Mouse (Mus musculus) neural tube, embryonic 15.5 days (tissue): ENCODE data around the gene Spon1. TPM values are rescaled to one million over a fixed set of nuclear protein-coding genes. Genes with fewer than 3 reads are reported as not detected.

ENCODE experiments used
- ATAC-seq: fragments of 200-750 bp; cut with Nextera tagmentation; 2 replicates; pipeline ENCODE4 v1.8.0; 2017; ENCODE audit warnings: mild to moderate bottlenecking, moderate TSS enrichment, moderate library complexity; ENCODE audit not compliant: low FRiP score
- H3K27ac ChIP-seq: fragments of 300-500 bp; sonication (generic); replicated peaks from 2 replicates; pipeline ENCODE4 v1.5.1; 2015; ENCODE audit warnings: mild to moderate bottlenecking, inconsistent platforms
- H3K27me3 ChIP-seq: fragments of 300-500 bp; sonication (generic); replicated peaks from 2 replicates; pipeline ENCODE4 v1.6.1; 2015; ENCODE audit warnings: inconsistent platforms
- H3K36me3 ChIP-seq: fragments of 300-500 bp; sonication (generic); 2 replicates; pipeline ENCODE4 v1.6.1; 2015; ENCODE audit warnings: inconsistent platforms
- H3K4me1 ChIP-seq: fragments of 300-500 bp; sonication (generic); 2 replicates; pipeline ENCODE4 v1.6.1; 2015; ENCODE audit warnings: inconsistent platforms
- H3K4me2 ChIP-seq: fragments of 300-500 bp; sonication (generic); 2 replicates; pipeline ENCODE4 v1.6.1; 2015; ENCODE audit warnings: inconsistent platforms, mild to moderate bottlenecking, moderate library complexity
- H3K4me3 ChIP-seq: fragments of 300-500 bp; sonication (generic); replicated peaks from 2 replicates; pipeline ENCODE4 v1.5.1; 2015; ENCODE audit warnings: mild to moderate bottlenecking, inconsistent platforms
- H3K9ac ChIP-seq: fragments of 300-500 bp; sonication (generic); replicated peaks from 2 replicates; pipeline ENCODE4 v1.6.1; 2015; ENCODE audit warnings: mild to moderate bottlenecking, inconsistent platforms
- H3K9me3 ChIP-seq: fragments of 300-500 bp; sonication (generic); replicated peaks from 2 replicates; pipeline ENCODE4 v1.6.1; 2016; ENCODE audit warnings: inconsistent platforms
- WGBS: fragments of 180-500 bp; shearing (Covaris S2); methylation state at CpG from one replicate; pipeline ENCODE4 v1.1.7; 2015; ENCODE audit warnings: mixed read lengths; 5-methylcytosine and 5-hydroxymethylcytosine counted together
- polyA plus RNA-seq: library from polyadenylated mRNA; unstranded; fragments of >200 nt; fragmentation: Nextera tagmentation; extraction: Ambion mirVana; gene quantifications from 2 replicates; pipeline ENCODE4 v1.2.1, GENCODE M21; 2015

Gene Spon1
- polyA plus RNA-seq, 1 experiment from 2014 or later = 75.3 TPM

GRCm38 (mm10) chr7:113847041-113847819, 81.4 kb downstream of the Spon1 start:
- no peaks in the 10 kb centered on the region for H3K36me3 ChIP-seq
- H3K27me3 ChIP-seq = peaks cover 2% of the 10 kb centered on the region; the same call in 1 of the 2 replicates
- H3K4me1 ChIP-seq = peaks cover 2% of the 10 kb centered on the region; the same call in 1 of the 2 replicates
- H3K9me3 ChIP-seq = no peaks in the 10 kb centered on the region
- H3K4me2 ChIP-seq = no peak overlapping the region
- no peak overlapping the region for H3K27ac ChIP-seq
- H3K4me3 ChIP-seq = no peak overlapping the region
- ATAC-seq = no peak
- no peak overlapping the region for H3K9ac ChIP-seq
- WGBS = 81% methylated on average over 7 of the region's 7 CpGs

GRCm38 (mm10) chr7:113850389-113850788, 84.6 kb downstream of the Spon1 start:
- H3K9me3 ChIP-seq = no peaks in the 10 kb centered on the region
- no peak overlapping the region for H3K27ac ChIP-seq
- no peak overlapping the region for H3K9ac ChIP-seq
- no peak for ATAC-seq
- H3K36me3 ChIP-seq = no peaks in the 10 kb centered on the region
- 56% methylated on average over 4 of the region's 4 CpGs for WGBS
- no peak overlapping the region for H3K4me3 ChIP-seq
- no peaks in the 10 kb centered on the region for H3K27me3 ChIP-seq
- H3K4me2 ChIP-seq = no peak overlapping the region
- no peaks in the 10 kb centered on the region for H3K4me1 ChIP-seq

DNA sequence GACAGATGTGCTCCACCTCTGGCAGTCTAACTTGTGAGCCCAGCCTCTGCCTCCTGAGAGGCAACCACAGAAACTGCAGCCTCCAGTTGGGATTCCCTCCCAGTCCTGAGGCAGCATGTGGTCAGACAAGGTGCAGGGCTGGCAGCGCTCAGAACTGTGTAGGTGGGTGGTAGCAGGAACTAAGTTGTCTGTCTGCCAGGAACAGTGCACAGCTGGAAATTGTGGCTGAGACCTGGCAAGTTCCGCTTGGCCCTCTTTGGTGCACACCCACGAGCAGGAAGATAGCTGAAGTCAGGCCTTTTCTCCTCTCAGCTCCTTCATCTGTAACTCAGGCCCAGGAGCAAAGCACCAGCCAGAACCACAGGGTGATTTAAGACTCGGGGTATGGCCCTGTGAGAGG, 89.6 kb downstream of the Spon1 start:
- ATAC-seq = no peak
- H3K4me3 ChIP-seq = no peak overlapping the region
- H3K27me3 ChIP-seq = no peaks in the 10 kb centered on the region
- no peak overlapping the region for H3K9ac ChIP-seq
- no peaks in the 10 kb centered on the region for H3K36me3 ChIP-seq
- WGBS = 82% methylated on average over 4 of the region's 4 CpGs
- H3K4me1 ChIP-seq = 0 out of 2 replicates have a peak, but pooled peaks cover 3% of the 10 kb centered on the region
- H3K9me3 ChIP-seq = no peaks in the 10 kb centered on the region
- no peak overlapping the region for H3K4me2 ChIP-seq
- no peak overlapping the region for H3K27ac ChIP-seq

DNA sequence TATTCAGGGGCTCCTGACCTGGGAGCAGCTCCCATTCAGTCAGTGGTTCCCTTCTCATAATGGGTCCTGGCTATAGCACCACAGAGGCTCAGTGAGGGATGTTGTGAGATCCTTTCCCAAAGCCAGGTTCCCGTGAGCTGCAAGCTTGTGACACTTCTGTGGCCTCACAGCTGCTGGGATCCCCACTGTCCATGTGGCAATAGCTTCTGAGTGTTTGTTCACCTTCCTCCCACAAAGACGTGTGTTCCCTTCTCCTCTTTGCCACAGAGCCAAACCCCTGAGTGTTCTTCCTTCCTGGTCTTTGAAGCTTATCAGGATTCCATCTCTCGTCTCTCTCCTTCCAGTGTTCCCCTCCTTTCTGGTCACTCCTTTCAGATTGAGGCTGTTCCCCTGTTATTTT, 90.3 kb downstream of the Spon1 start:
- Histone ChIP-seq H3K36me3 (no peaks in the 10 kb centered on the region), H3K4me2 (no peak overlapping the region), H3K4me3 (no peak overlapping the region), H3K9me3 (no peaks in the 10 kb centered on the region), H3K9ac (no peak overlapping the region), H3K27ac (no peak overlapping the region), H3K4me1 (0 out of 2 replicates have a peak, but pooled peaks cover 3% of the 10 kb centered on the region), H3K27me3 (no peaks in the 10 kb centered on the region)
- 69% methylated on average over 3 of the region's 3 CpGs for WGBS
- no peak for ATAC-seq

DNA sequence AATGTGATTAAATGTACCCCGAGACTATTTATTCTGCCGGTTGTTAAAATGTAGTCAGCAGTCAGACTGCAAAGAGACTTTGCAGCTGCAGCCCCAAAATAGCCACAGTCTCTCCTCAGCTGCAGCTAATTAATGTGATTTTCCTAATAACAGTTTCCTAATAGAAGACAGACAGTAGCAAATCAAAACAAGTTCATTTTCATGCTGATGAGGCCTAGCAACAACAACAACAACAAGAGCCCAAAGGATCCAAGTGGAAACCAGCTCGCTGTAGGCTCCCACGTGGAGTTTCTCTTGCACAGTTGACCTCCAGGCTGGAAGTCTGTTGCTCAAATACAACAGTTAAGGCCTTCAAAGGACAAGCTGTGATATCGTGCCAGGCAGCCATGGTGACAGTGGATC, 93.7 kb downstream of the Spon1 start:
- Histone ChIP-seq H3K36me3 (no peaks in the 10 kb centered on the region), H3K9ac (no peak overlapping the region), H3K4me1 (0 out of 2 replicates have a peak, but pooled peaks cover 3% of the 10 kb centered on the region), H3K4me3 (no peak overlapping the region), H3K9me3 (no peaks in the 10 kb centered on the region), H3K27me3 (no peaks in the 10 kb centered on the region), H3K4me2 (no peak overlapping the region), H3K27ac (no peak overlapping the region)
- no peak for ATAC-seq
- 71% methylated on average over 5 of the region's 5 CpGs for WGBS

- H3K27me3 ChIP-seq = no peaks in the 10 kb centered on the region
- no peak for ATAC-seq
- H3K36me3 ChIP-seq = no peaks in the 10 kb centered on the region
- no peak overlapping the region for H3K27ac ChIP-seq
- H3K9ac ChIP-seq = no peak overlapping the region
- no peaks in the 10 kb centered on the region for H3K9me3 ChIP-seq
- no peak overlapping the region for H3K4me2 ChIP-seq
- H3K4me3 ChIP-seq = no peak overlapping the region
- WGBS = 90% methylated on average over 4 of the region's 4 CpGs
- 0 out of 2 replicates have a peak, but pooled peaks cover 3% of the 10 kb centered on the region for H3K4me1 ChIP-seq
Measured at GRCm38 (mm10) chr7:113861964-113862363, 96.2 kb downstream of the Spon1 start.

DNA sequence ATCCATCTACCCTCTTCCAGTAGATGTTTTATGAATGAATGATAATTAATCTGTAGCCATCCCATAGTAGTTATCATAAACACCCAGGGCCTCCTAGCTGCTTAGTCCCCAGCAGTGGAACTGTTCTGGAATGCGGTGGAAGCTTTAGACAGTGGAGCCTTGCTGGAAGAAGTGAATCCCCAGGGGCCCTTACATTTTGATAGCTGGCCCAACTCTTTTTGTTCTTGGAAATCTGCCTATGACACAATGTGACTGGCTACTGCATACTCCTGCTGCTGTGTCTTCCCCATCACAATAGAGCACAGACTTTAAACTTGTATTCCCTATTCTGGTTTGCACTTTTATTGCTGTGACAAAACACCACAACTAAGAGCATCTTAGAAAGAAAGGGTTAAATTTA, 107.0 kb downstream of the Spon1 start:
- no peak overlapping the region for H3K9ac ChIP-seq
- no peaks in the 10 kb centered on the region for H3K27me3 ChIP-seq
- no peak overlapping the region for H3K4me2 ChIP-seq
- no peak overlapping the region for H3K4me3 ChIP-seq
- ATAC-seq = no peak
- no peaks in the 10 kb centered on the region for H3K4me1 ChIP-seq
- H3K27ac ChIP-seq = no peak overlapping the region
- H3K36me3 ChIP-seq = no peaks in the 10 kb centered on the region
- WGBS = 97% methylated on average over 1 of the region's 1 CpGs
- H3K9me3 ChIP-seq = no peaks in the 10 kb centered on the region

DNA sequence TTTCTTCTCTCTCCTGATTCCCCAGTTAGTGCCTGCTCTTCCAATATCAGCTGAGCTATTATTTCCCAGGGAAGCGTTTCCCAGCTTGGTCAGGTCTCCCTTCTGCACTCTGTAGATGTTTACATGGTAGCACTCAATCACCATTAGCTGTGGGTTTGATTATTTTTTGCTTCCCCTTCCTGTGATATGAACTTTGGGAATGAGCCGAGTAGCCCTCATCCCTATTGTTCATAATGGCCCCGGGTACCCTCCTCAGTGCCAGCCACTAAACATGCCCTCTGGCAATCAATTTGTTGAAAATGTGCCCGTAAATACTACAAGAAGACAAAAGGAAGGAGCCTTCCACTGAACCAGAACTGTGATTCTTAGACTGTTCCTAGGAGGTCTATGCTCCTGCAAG, 111.7 kb downstream of the Spon1 start:
- Histone ChIP-seq H3K27ac (no peak overlapping the region), H3K4me2 (no peak overlapping the region), H3K9me3 (no peaks in the 10 kb centered on the region), H3K27me3 (no peaks in the 10 kb centered on the region), H3K4me1 (peaks cover 12% of the 10 kb centered on the region), H3K9ac (no peak overlapping the region), H3K4me3 (no peak overlapping the region), H3K36me3 (no peaks in the 10 kb centered on the region)
- WGBS = 64% methylated on average over 4 of the region's 4 CpGs
- no peak for ATAC-seq

GRCm38 (mm10) chr7:113877926-113878325, 112.1 kb downstream of the Spon1 start:
- no peak for ATAC-seq
- H3K4me3 ChIP-seq = no peak overlapping the region
- no peak overlapping the region for H3K9ac ChIP-seq
- no peak overlapping the region for H3K27ac ChIP-seq
- H3K27me3 ChIP-seq = no peaks in the 10 kb centered on the region
- H3K36me3 ChIP-seq = no peaks in the 10 kb centered on the region
- no peak overlapping the region for H3K4me2 ChIP-seq
- H3K4me1 ChIP-seq = peaks cover 12% of the 10 kb centered on the region
- 86% methylated on average over 5 of the region's 5 CpGs for WGBS
- no peaks in the 10 kb centered on the region for H3K9me3 ChIP-seq

DNA sequence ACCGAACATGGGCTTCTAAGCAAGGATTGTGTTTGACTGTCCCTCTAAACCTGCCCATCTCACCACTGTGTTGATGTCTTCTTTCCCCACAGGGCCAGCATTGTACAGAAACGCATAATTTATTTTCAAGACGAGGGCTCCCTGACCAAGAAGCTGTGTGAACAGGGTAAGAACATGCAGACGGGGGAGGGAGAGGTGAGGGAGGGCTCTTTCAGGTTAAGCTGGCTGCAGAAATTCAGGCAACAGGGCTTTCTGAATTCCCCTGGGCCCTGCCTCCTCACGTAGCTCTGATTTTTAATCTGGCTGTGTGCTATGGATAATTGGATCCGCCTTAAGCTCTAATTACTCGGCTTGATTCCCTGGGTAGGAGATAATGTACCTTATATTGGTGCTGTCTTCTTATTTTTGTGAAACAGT, 113.3 kb downstream of the Spon1 start:
- no peak overlapping the region for H3K9ac ChIP-seq
- no peak for ATAC-seq
- WGBS = 40% methylated on average over 7 of the region's 7 CpGs
- H3K4me3 ChIP-seq = no peak overlapping the region
- H3K4me1 ChIP-seq = peaks cover 12% of the 10 kb centered on the region
- no peak overlapping the region for H3K4me2 ChIP-seq
- no peak overlapping the region for H3K27ac ChIP-seq
- no peaks in the 10 kb centered on the region for H3K36me3 ChIP-seq
- no peaks in the 10 kb centered on the region for H3K9me3 ChIP-seq
- H3K27me3 ChIP-seq = no peaks in the 10 kb centered on the region

DNA sequence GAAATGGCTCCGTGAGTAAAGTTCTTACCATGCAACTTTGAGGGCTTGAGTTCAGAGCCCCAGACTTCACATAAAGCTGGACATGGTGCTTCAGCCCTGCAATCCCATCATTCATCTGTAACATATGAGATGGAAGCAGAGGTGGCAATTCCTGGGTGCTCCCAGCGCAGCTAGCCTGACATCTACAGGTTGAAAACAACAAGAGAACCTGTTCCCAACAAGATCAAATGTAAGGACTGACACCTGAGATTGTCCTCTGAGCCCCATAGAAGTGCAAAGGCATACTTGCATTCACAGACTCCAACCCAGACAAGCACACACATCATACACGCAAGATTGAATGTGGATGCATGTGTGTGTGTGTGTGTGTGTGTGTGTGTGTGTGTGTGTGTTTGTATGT, 114.2 kb downstream of the Spon1 start:
- H3K4me2 ChIP-seq = no peak overlapping the region
- no peak overlapping the region for H3K4me3 ChIP-seq
- ATAC-seq = no peak
- no peaks in the 10 kb centered on the region for H3K9me3 ChIP-seq
- H3K9ac ChIP-seq = no peak overlapping the region
- H3K36me3 ChIP-seq = no peaks in the 10 kb centered on the region
- no peaks in the 10 kb centered on the region for H3K27me3 ChIP-seq
- 83% methylated on average over 3 of the region's 3 CpGs for WGBS
- peaks cover 12% of the 10 kb centered on the region for H3K4me1 ChIP-seq
- no peak overlapping the region; the same call in 1 of the 2 replicates for H3K27ac ChIP-seq

DNA sequence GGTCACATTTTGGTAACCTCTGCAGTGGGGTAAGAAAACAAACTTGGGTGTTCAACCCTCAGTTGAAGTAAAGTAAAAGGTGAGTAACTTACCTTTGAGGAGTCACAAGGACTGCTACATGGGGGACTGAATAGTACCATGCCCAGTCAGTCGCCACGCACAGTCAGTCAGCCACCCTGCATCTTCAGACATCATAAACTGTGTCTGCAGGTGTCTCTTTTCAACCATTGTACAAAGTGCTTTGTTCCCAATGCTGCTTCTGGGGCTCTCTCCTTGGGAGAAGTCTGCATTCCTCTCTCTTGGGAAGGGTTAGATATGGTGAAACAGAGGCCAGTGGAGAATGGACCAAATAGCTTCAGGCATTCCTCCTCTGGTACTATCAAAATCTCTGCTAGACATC, 125.0 kb downstream of the Spon1 start:
- H3K27me3 ChIP-seq = no peaks in the 10 kb centered on the region
- no peak overlapping the region for H3K9ac ChIP-seq
- no peaks in the 10 kb centered on the region for H3K36me3 ChIP-seq
- H3K4me3 ChIP-seq = no peak overlapping the region
- H3K27ac ChIP-seq = no peak overlapping the region
- 86% methylated on average over 2 of the region's 2 CpGs for WGBS
- no peaks in the 10 kb centered on the region for H3K4me1 ChIP-seq
- no peak overlapping the region for H3K4me2 ChIP-seq
- H3K9me3 ChIP-seq = no peaks in the 10 kb centered on the region
- no peak for ATAC-seq
